Mouse (Mus musculus) kidney, adult 8-10 months (tissue): ENCODE results near the gene Lsm6.
"Not testable (repeated sequence)": the region's sequence is repeated elsewhere in the genome, so short reads cannot be mapped to it uniquely, and the experiment has no call there.

ENCODE experiments used
- DNase-seq, 2 experiments: peaks; one replicate each; pipeline ENCODE4 v3.0.0; 2022

Gene Lsm6

DNA sequence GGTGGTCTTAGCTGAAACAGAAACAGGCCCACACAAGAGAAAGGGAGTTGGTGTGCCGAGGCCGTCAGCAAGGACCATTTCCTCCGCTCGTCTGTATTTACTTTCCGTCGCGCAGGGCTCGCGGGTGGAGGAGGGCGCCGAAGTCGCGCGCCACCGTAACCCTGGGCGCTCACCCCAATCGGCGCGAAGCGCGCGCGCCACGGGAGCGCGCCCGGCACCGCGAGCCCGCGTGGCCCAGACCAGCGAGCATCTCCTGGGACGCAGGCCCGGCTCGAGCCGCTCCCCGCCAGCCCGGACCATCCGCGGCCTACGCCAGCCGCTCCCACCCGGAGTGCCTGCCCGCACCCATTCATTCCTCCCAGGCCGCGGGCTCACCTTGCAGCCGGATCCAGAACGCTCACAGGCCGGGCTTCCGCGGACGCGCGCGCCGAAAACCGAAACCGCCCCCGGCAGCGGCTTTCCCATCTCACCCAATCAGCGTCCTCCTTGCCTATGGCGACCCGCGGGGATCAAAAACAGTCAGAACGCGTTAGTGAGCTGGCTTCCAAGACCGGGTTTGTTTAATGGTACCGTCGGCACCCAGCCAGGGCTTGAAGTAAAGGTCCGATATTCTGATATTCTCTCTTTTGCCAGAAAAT, at the start of gene Lsm6:
TSS of gene Lsm6 (minus strand) at position 468 of the 638 bp plus-strand sequence.
- DNase-seq, result peak; percentile 97 to 98

DNA sequence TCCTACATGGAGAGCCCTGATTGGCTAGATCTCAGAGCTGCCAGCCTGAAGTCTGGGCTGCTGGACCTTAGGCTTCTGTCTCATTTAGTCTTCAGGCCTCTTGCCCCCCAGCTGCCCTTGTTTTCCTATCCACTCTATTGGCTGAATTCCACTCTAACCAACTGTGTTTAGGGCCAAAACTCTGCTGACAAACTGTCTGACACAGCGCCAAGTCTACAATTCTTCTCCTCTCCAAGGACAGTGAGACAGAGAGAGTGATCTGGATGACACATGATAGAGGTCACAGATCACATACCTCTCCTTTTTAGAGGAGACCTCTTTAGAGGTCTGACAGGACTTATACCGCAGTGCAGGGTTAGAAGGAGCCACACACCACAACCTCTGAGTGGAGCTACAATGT, 46.1 kb upstream of the Lsm6 start:
- no peak for DNase-seq

GRCm38 (mm10) chr8:78863001-78863400, 42.1 kb upstream of the Lsm6 start:
- DNase-seq, result no peak

GRCm38 (mm10) chr8:78862046-78862445, 41.1 kb upstream of the Lsm6 start:
- DNase-seq, result no peak

- no peak for DNase-seq
Observed at GRCm38 (mm10) chr8:78860789-78861188, 39.8 kb upstream of the Lsm6 start.

GRCm38 (mm10) chr8:78857421-78857820, 36.5 kb upstream of the Lsm6 start:
- DNase-seq, result no peak

DNA sequence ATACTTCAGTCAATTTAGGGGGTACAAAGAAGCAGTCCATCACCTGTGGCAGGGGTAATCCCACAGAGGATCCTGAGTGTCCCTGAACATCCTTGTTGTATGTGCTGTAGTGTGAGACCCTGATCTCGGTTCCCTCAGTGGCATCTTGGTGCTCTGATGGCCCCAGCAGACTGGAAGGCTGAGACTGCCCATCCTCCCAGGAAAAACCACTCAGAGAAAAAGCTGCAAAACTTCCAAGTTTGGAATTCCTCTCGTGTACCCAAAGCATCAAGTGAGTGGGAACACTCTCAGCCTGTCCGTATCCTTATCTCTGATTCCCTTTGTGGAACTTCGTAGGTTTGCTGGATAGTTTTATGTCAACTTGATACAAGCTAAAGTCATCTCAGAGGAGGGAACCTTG, 31.3 kb upstream of the Lsm6 start:
- DNase-seq, result no peak

GRCm38 (mm10) chr8:78847240-78847639, 26.3 kb upstream of the Lsm6 start:
- DNase-seq, result no peak

- no peak for DNase-seq
Observed at GRCm38 (mm10) chr8:78844559-78844958, 23.6 kb upstream of the Lsm6 start.

DNA sequence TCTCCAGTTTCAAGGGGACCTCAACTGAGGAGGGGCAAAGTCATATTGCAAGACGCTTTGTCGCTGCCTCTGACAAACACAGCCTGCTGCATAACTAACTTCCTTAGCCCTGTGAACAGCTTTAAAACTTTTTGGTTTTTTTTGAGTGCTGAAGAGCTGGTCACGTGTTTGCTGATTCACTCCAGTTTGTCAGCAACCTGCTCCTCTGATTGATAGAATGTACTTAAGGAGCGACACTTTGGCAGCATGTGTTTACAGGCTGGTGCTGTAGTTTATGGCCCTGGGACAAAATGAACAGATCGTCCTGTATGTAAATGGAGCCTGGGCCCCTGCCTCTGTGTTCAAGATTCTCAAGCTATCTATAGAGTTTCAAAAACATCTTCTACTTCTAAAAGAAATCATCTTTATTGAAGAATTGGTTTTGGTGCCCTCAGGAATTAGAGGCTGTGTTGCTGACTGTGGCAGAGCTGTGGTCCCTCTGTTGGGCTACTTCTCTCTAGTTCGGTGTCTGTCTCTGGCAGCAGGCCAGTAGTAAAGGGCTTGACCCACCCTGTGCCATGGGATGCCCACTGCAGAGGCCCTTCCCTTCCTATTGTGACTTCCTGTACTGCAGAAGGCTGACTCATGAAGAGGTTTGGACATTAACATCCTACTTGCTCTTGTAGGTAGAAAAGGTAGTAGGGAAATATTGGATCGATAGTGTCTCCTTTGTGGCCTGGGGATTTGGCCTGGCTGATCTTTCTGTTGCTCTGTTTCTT, 17.9 kb upstream of the Lsm6 start:
- DNase-seq, result no peak

DNA sequence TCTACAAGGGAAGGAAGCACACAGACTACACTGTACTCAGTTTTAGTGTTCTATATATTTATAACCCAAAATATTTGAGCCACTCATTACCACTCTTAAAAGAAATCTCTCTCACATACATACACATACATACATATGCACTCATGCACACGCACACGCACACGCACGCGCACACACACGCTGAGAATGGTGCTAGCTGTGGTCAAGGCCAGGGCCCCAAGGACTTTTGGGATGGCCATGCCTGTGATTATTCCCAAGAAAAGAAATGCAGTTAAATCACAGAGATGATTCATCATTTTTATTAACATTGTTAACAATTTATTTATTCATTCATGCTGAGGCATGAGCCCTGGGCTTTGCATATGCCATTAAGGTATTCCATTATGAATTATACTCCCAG, 15.2 kb upstream of the Lsm6 start:
- DNase-seq, result no peak

GRCm38 (mm10) chr8:78828414-78828813, 7.5 kb upstream of the Lsm6 start:
- DNase-seq, result no peak

- DNase-seq, result no peak
Observed at GRCm38 (mm10) chr8:78824515-78824914, 3.6 kb upstream of the Lsm6 start.

- DNase-seq, result not testable (repeated sequence)
Observed at GRCm38 (mm10) chr8:78819973-78820372, 967 bp downstream of the Lsm6 start.

GRCm38 (mm10) chr8:78814743-78815142, 6.2 kb downstream of the Lsm6 start:
- no peak for DNase-seq

DNA sequence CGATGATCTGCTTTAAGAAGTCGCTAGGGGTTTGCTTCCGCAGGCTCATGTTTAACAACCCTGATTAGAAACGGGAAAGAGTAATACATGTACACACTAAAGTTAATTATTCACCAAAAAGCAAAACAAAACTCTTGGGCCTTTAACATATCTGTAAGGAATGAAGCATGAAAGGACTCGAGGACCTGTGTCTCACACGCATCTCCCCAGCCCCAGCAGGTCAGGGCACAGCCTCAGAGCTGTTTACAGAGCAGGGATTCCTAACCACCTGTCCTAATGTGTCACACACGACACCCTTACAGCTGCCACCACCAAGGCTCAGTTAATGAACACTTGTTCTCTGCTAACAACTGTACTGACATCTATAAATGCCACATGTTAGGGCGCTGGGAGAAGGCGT, 7.9 kb downstream of the Lsm6 start:
- peak in 1 of 2 experiments; percentile 26 for DNase-seq

GRCm38 (mm10) chr8:78812446-78812845, 8.5 kb downstream of the Lsm6 start:
- no peak for DNase-seq

GRCm38 (mm10) chr8:78811748-78812147, 9.2 kb downstream of the Lsm6 start:
- no peak for DNase-seq

GRCm38 (mm10) chr8:78810207-78810675, 10.7 kb downstream of the Lsm6 start:
- no peak for DNase-seq

GRCm38 (mm10) chr8:78809454-78810206, 11.3 kb downstream of the Lsm6 start:
- no peak for DNase-seq

DNA sequence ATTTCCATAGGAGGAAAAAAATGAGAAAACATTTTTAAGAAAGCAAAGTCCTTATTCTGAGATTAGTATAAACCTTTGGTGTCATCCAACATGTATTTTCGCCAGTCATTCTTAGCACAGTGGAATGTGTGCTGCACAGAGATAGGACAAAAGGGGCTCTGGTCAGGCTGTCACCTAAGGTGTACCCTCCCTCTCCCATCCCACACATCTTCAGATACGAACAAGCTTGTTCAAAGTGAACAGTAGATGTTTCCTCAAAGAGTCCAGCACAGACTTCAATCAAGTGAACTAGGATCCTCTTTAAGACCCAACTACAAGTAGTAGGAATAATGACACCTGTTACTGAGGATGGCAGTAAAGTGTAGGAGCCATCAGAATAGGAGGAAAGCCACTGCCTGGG, 12.1 kb downstream of the Lsm6 start:
- DNase-seq, result no peak

GRCm38 (mm10) chr8:78808439-78808838, 12.5 kb downstream of the Lsm6 start:
- no peak for DNase-seq

DNA sequence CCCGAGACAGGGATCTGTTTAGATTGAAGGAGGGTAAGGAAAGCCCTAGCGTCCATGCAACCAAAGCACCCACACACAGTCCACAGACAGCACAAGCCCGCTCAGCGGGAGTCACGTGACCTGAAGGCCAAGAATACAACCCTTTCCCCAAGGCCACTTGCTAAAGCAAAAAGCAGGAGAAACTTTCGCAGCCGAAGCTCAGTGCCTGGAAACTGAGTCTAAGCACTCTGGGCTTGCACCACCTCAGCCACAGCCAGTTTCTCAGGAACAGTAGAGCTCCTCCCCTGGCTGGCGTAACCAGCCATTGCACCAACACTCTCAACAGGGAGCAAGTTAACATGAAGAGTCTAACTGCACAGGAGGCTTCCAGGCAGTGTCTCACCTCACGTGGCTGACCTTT, 13.7 kb downstream of the Lsm6 start:
- DNase-seq, result no peak

- no peak for DNase-seq
Observed at GRCm38 (mm10) chr8:78806006-78806405, 14.9 kb downstream of the Lsm6 start.
